Mouse (Mus musculus): ENCODE data around the gene Emilin2.

DNA sequence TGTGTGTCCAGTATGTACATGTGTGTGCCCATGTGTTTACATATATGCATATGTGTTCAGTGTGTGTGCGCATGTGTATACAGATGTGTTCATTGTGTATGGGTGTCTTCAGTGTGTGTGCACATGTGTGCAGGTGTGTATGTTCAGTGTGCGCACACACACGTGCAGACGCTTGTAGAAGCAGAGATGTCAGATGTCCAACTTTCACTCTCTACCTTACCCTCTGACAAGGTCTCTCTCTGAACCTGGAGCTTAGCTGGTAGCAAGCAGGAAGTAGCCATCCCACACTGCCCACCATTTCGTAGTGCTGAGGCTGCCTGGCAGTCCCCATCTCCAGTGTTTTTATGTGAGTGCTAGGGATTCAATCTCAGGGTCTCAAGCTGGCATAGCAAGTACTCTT is 3.5 kb downstream of the Emilin2 start:
- no peak for TF ChIP-seq POLR2A (IDR thresholded peaks at IDR 0.05; ENCODE audit: insufficient read depth, low read depth, low read length)
- TF ChIP-seq CTCF (IDR thresholded peaks at IDR 0.05): no peak
